Mouse (Mus musculus): ENCODE data around the gene Xpr1.

DNA sequence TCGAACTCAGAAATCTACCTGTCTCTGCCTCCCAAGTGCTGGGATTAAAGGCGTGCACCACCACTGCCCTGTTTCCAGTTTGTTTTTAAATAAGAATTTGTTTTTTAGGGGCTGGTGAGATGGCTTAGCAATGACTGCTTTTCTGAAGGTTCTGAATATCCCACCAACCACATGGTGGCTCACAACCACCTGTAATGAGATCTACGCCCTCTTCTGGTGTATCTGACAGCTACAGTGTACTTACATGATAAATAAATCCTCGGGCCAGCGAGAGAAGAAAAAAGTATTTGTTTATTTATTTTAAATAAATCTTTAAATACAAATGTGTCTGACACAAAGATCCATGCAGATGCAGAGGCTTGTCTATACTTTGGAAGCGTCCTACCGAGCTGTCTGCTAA is 40.3 kb upstream of the Xpr1 start:
- no peak for TF ChIP-seq E2F4 (IDR thresholded peaks at IDR 0.05; ENCODE audit: insufficient read depth)
- TF ChIP-seq USF1 (IDR thresholded peaks at IDR 0.05; ENCODE audit: low read depth): no peak
- TF ChIP-seq POLR2A (IDR thresholded peaks at IDR 0.05; ENCODE audit: insufficient read length, low read depth): no peak
- TF ChIP-seq MAX (IDR thresholded peaks at IDR 0.05; ENCODE audit: low read depth): no peak
- no peak for TF ChIP-seq CEBPB (IDR thresholded peaks at IDR 0.05; ENCODE audit: insufficient read depth, poor library complexity, severe bottlenecking)
- TF ChIP-seq POLR2AphosphoS2 (IDR thresholded peaks at IDR 0.05; ENCODE audit: insufficient read length, low read depth): no peak
- no peak for TF ChIP-seq TCF12 (IDR thresholded peaks at IDR 0.05; ENCODE audit: insufficient read depth, poor library complexity, severe bottlenecking)
- no peak for TF ChIP-seq MYOD1 (IDR thresholded peaks at IDR 0.05; ENCODE audit: control insufficient read depth in 1 of 3, insufficient read length in 2 of 3, low read depth in 2 of 3)
- no peak for TF ChIP-seq MYOG (IDR thresholded peaks at IDR 0.05; ENCODE audit: control insufficient read depth in 1 of 3, insufficient read depth in 1 of 3, insufficient read length in 2 of 3, low read depth in 2 of 3)

Data from myocyte (in vitro differentiated cells).